Mouse (Mus musculus): Measurements from ENCODE around the gene Accsl. TPM values are rescaled to one million over a fixed set of nuclear protein-coding genes. Genes with fewer than 3 reads are reported as not detected.

Accsl gene
- not detected in 2 replicates for polyA plus RNA-seq (2012; rRNA removed; ENCODE audit: low replicate concordance)

DNA sequence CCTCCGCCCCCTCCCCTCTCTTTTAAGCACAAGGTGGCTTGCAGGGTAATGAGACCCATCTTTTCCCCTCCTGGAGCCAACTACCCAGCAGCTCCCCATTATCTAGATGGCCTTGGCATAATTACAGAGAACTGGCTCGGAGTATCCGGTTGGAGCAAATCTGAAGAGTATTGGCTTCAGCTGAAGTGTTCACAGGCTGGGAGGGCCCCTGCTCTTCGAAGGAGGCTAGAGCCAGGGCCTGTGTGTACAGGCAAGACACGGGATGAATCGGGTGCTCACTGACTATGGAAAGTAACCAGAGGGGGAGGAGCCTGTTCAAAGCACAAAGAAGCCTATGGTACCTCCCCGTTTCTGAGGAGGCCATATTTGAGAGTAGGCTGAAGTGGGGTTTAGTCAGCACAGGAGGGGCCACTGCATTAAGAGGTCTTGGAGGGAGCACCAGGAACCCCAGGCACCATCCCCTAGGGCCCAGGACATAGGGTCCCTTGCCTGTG is at the start of gene Accsl:
Gene Accsl (minus strand): TSS at position 51 of the 494 bp plus-strand sequence.

DNA sequence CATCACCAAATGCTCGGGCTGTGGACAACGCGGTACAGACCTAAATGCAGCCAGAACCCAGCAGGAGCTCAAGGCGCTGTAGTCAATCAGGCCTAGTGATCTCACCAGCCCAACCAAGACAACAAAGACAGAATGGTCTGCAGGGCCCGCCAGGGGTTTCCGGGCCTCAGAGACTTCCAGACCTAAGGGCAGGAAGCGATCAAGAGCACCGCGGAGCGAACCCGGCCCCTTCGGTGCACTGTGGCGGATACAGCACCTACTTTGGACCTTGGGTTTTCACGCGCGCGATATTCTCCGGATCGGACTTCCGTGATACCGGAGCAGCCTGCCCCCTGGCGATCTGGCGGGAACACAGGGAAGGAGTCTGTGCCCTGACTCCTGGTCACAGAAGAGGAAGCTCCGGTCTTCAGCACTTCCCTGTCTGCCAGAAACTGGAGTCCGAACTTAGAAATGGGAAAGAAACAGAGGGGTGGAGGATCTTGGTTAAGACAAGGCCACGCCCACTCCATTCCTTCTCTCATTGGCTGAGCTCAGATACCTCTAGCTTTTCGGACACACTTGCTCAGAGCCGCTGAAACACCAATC is 19.4 kb downstream of the Accsl start, which contains the start of gene Accs:
Gene Accs (minus strand): TSS at position 439 of the 585 bp plus-strand sequence.

GRCm38 (mm10) chr2:93822045-93822749 is 46.8 kb downstream of the Accsl start, which contains the start of gene Ext2:
Gene Ext2 (minus strand): TSS chr2:93822568.

Other genes starting within 250 kb of the Accsl start
- gene Alx4, start 226.8 kb downstream of the Accsl start, polyA plus RNA-seq (2012; rRNA removed; ENCODE audit: low replicate concordance) = 0.02 TPM in 1 of 2 replicates, not detected in the other
- gene Ext2, start 46.6 kb downstream of the Accsl start, polyA plus RNA-seq (2012; rRNA removed; ENCODE audit: low replicate concordance) = 18.9 and 20.7 TPM in 2 replicates
- 5.8 and 6.8 TPM in 2 replicates for gene Accs, start 19.2 kb downstream of the Accsl start, polyA plus RNA-seq (2012; rRNA removed; ENCODE audit: low replicate concordance)
- gene Gm13889, start 88.0 kb upstream of the Accsl start, polyA plus RNA-seq (2012; rRNA removed; ENCODE audit: low replicate concordance) = 52.3 and 109 TPM in 2 replicates
- 3.2 TPM in 1 of 2 replicates, not detected in the other for gene Gm27027, start 127.2 kb upstream of the Accsl start, polyA plus RNA-seq (2012; rRNA removed; ENCODE audit: low replicate concordance)
- 24.4 and 33.3 TPM in 2 replicates for gene Alkbh3, start 141.7 kb upstream of the Accsl start, polyA plus RNA-seq (2012; rRNA removed; ENCODE audit: low replicate concordance)

Measured in duodenum, adult 2 months (tissue).